Mouse (Mus musculus): ENCODE results near the gene Smpd2. TPM values are rescaled to one million over a fixed set of nuclear protein-coding genes. Genes with fewer than 3 reads are reported as not detected.

Gene Smpd2
- polyA plus RNA-seq, 1 experiment from 2014 or later, result 42.4 TPM

- no peak for ATAC-seq (ENCODE audit: low FRiP score)
- H3K9me3 ChIP-seq (replicated peaks), result no peaks in the 10 kb centered on the region
- peaks cover 25% of the 10 kb centered on the region for H3K4me1 ChIP-seq
- no peak overlapping the region for H3K4me3 ChIP-seq (replicated peaks)
- H3K9ac ChIP-seq (replicated peaks), result no peak overlapping the region
- peaks cover 25% of the 10 kb centered on the region for H3K36me3 ChIP-seq
- H3K27ac ChIP-seq (replicated peaks), result no peak overlapping the region
- H3K27me3 ChIP-seq (replicated peaks), result no peaks in the 10 kb centered on the region
- H3K4me2 ChIP-seq, result no peak overlapping the region
- 92% methylated on average over 14 of the region's 14 CpGs for WGBS
Observed at GRCm38 (mm10) chr10:41486506-41487170, 3.5 kb downstream of the Smpd2 start.

- Histone ChIP-seq H3K4me3 (replicated peaks) (no peak overlapping the region), H3K36me3 (peaks cover 25% of the 10 kb centered on the region), H3K27me3 (replicated peaks) (no peaks in the 10 kb centered on the region), H3K9ac (replicated peaks) (no peak overlapping the region), H3K27ac (replicated peaks) (no peak overlapping the region), H3K4me2 (no peak overlapping the region), H3K9me3 (replicated peaks) (no peaks in the 10 kb centered on the region), H3K4me1 (peaks cover 25% of the 10 kb centered on the region)
- 92% methylated on average over 16 of the region's 16 CpGs for WGBS
- ATAC-seq (ENCODE audit: low FRiP score), result no peak
Observed at GRCm38 (mm10) chr10:41485778-41486177, 4.4 kb downstream of the Smpd2 start.

- no peak for ATAC-seq (ENCODE audit: low FRiP score)
- Histone ChIP-seq H3K27me3 (replicated peaks) (no peaks in the 10 kb centered on the region), H3K4me1 (peaks cover 14% of the 10 kb centered on the region), H3K9me3 (replicated peaks) (no peaks in the 10 kb centered on the region), H3K4me2 (no peak overlapping the region), H3K4me3 (replicated peaks) (no peak overlapping the region), H3K27ac (replicated peaks) (no peak overlapping the region), H3K9ac (replicated peaks) (no peak overlapping the region), H3K36me3 (peaks cover 25% of the 10 kb centered on the region)
- 88% methylated on average over 7 of the region's 7 CpGs for WGBS
Observed at GRCm38 (mm10) chr10:41482446-41482845, 7.7 kb downstream of the Smpd2 start.

GRCm38 (mm10) chr10:41480938-41481880 is 9.0 kb downstream of the Smpd2 start:
- Histone ChIP-seq H3K36me3 (peaks cover 17% of the 10 kb centered on the region), H3K9me3 (replicated peaks) (no peaks in the 10 kb centered on the region), H3K27ac (replicated peaks) (no peak overlapping the region), H3K27me3 (replicated peaks) (no peaks in the 10 kb centered on the region), H3K4me1 (peaks cover 26% of the 10 kb centered on the region), H3K9ac (replicated peaks) (no peak overlapping the region), H3K4me3 (replicated peaks) (no peak overlapping the region), H3K4me2 (no peak overlapping the region; the same call in 1 of the 2 replicates)
- 74% methylated on average over 33 of the region's 33 CpGs for WGBS
- ATAC-seq (ENCODE audit: low FRiP score), result no peak

GRCm38 (mm10) chr10:41479961-41480360 is 10.2 kb downstream of the Smpd2 start:
- Histone ChIP-seq H3K9me3 (replicated peaks) (no peaks in the 10 kb centered on the region), H3K4me1 (peaks cover 37% of the 10 kb centered on the region), H3K36me3 (peaks cover 4% of the 10 kb centered on the region), H3K9ac (replicated peaks) (no peak overlapping the region), H3K4me2 (no peak overlapping the region), H3K27ac (replicated peaks) (no peak overlapping the region), H3K4me3 (replicated peaks) (no peak overlapping the region), H3K27me3 (replicated peaks) (no peaks in the 10 kb centered on the region)
- 87% methylated on average over 3 of the region's 3 CpGs for WGBS
- no peak for ATAC-seq (ENCODE audit: low FRiP score)

GRCm38 (mm10) chr10:41477278-41478181 is 12.6 kb downstream of the Smpd2 start:
- no peaks in the 10 kb centered on the region; the same call in 1 of the 2 replicates for H3K36me3 ChIP-seq
- 3% methylated on average over 20 of the region's 20 CpGs for WGBS
- peaks cover 41% of the 10 kb centered on the region for H3K4me1 ChIP-seq
- H3K9me3 ChIP-seq (replicated peaks), result no peaks in the 10 kb centered on the region
- peak overlapping the region; percentile 82 for H3K27ac ChIP-seq (replicated peaks)
- ATAC-seq (ENCODE audit: low FRiP score), result peak; percentile 75
- H3K4me2 ChIP-seq, result peak overlapping the region; percentile 95
- no peaks in the 10 kb centered on the region for H3K27me3 ChIP-seq (replicated peaks)
- H3K9ac ChIP-seq (replicated peaks), result peak overlapping the region; percentile 58
- peak overlapping the region; percentile 55 for H3K4me3 ChIP-seq (replicated peaks)

- Histone ChIP-seq H3K4me2 (peak overlapping the region; percentile 95), H3K4me3 (replicated peaks) (peak overlapping the region; percentile 55), H3K27ac (replicated peaks) (peak overlapping the region; percentile 82), H3K9ac (replicated peaks) (peak overlapping the region; percentile 58), H3K36me3 (no peaks in the 10 kb centered on the region; the same call in 1 of the 2 replicates), H3K9me3 (replicated peaks) (no peaks in the 10 kb centered on the region), H3K27me3 (replicated peaks) (no peaks in the 10 kb centered on the region), H3K4me1 (peaks cover 41% of the 10 kb centered on the region)
- under 1% methylated on average over 9 of the region's 9 CpGs for WGBS
- peak; percentile 45; the same call in 1 of the 2 replicates for ATAC-seq (ENCODE audit: low FRiP score)
Observed at GRCm38 (mm10) chr10:41477018-41477277, 13.2 kb downstream of the Smpd2 start.

GRCm38 (mm10) chr10:41476171-41477017 is 13.8 kb downstream of the Smpd2 start, which contains the start of gene Mical1:
TSS of gene Mical1 (plus strand) at chr10:41476314.
- Histone ChIP-seq H3K4me2 (peak within 1 kb of the TSS; percentile 95), H3K4me3 (replicated peaks) (peak within 1 kb of the TSS; percentile 55), H3K36me3 (no peaks in the 10 kb centered on the region; the same call in 1 of the 2 replicates), H3K9me3 (replicated peaks) (no peaks in the 10 kb centered on the region), H3K4me1 (peaks cover 41% of the 10 kb centered on the region), H3K27ac (replicated peaks) (peak within 1 kb of the TSS; percentile 82), H3K27me3 (replicated peaks) (no peaks in the 10 kb centered on the region), H3K9ac (replicated peaks) (peak within 1 kb of the TSS; percentile 58)
- peak; percentile 63 for ATAC-seq (ENCODE audit: low FRiP score)
- WGBS, result under 1% methylated on average over 35 of the region's 35 CpGs

- peaks cover 37% of the 10 kb centered on the region for H3K4me1 ChIP-seq
- H3K36me3 ChIP-seq, result no peaks in the 10 kb centered on the region; the same call in 1 of the 2 replicates
- WGBS, result 76% methylated on average over 1 of the region's 1 CpGs
- no peaks in the 10 kb centered on the region for H3K9me3 ChIP-seq (replicated peaks)
- no peak for ATAC-seq (ENCODE audit: low FRiP score)
- H3K4me2 ChIP-seq, result no peak overlapping the region
- no peak overlapping the region for H3K9ac ChIP-seq (replicated peaks)
- no peak overlapping the region for H3K4me3 ChIP-seq (replicated peaks)
- no peaks in the 10 kb centered on the region for H3K27me3 ChIP-seq (replicated peaks)
- H3K27ac ChIP-seq (replicated peaks), result peak overlapping the region; percentile 15; the same call in 1 of the 2 replicates
Observed at GRCm38 (mm10) chr10:41474981-41475391, 15.2 kb downstream of the Smpd2 start.

- Histone ChIP-seq H3K4me2 (no peak overlapping the region), H3K4me1 (peaks cover 37% of the 10 kb centered on the region), H3K9me3 (replicated peaks) (no peaks in the 10 kb centered on the region), H3K36me3 (no peaks in the 10 kb centered on the region), H3K9ac (replicated peaks) (no peak overlapping the region), H3K27ac (replicated peaks) (no peak overlapping the region), H3K27me3 (replicated peaks) (no peaks in the 10 kb centered on the region), H3K4me3 (replicated peaks) (no peak overlapping the region)
- ATAC-seq (ENCODE audit: low FRiP score), result no peak
- WGBS, result 86% methylated on average over 6 of the region's 6 CpGs
Observed at GRCm38 (mm10) chr10:41473782-41474468, 16.2 kb downstream of the Smpd2 start.
